Mouse (Mus musculus): ENCODE results near the gene Sh3pxd2a.

DNA sequence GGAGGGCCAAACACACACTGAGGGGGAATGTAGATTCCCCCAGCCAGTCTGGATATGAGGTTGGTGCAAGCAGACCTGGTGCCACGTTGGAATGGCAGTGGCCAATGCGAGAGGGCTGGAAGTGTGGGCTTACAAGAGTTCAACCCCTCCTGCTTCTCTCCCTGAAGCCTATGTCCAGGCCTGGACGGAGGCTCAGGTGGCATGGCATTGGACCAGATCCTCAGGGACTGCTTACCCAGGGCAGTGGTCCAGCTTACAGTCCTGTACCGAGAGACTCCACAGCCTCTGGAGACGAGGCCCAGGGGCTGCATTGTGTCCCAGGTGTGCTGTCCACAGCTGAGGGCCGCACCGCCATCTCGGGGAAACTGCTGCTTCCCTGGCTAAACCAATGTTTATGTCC, 218.7 kb downstream of the Sh3pxd2a start:
- no peak for TF ChIP-seq CTCF (IDR thresholded peaks at IDR 0.05 in 2 of 3, conservative IDR thresholded peaks at IDR 0.05 in 1 of 3; ENCODE audit: control insufficient read depth in 1 of 3, insufficient read depth in 1 of 3, low read depth in 2 of 3, low read length in 3 of 3, poor library complexity in 1 of 3, severe bottlenecking in 1 of 3)
- no peak for TF ChIP-seq MXI1 (IDR thresholded peaks at IDR 0.05; ENCODE audit: low read depth, low read length)
- no peak for TF ChIP-seq ETS1 (IDR thresholded peaks at IDR 0.05; ENCODE audit: low read depth, low read length)
- TF ChIP-seq MAX (IDR thresholded peaks at IDR 0.05; ENCODE audit: low read length), result no peak
- no peak for TF ChIP-seq POLR2A (IDR thresholded peaks at IDR 0.05; ENCODE audit: control insufficient read depth in 1 of 2, insufficient read depth in 1 of 2, low read depth in 1 of 2, low read length in 2 of 2, poor library complexity in 1 of 2)
- TF ChIP-seq ZNF384 (IDR thresholded peaks at IDR 0.05; ENCODE audit: low read depth, low read length), result no peak
- TF ChIP-seq RAD21 (IDR thresholded peaks at IDR 0.05; ENCODE audit: low read depth, low read length), result no peak
- TF ChIP-seq MEF2A (IDR thresholded peaks at IDR 0.05; ENCODE audit: extremely low read depth, insufficient replicate concordance, low read depth, low read length, poor library complexity, severe bottlenecking), result no peak
- no peak for TF ChIP-seq SMC3 (IDR thresholded peaks at IDR 0.05; ENCODE audit: low read depth, low read length)
- no peak for TF ChIP-seq MAFK (IDR thresholded peaks at IDR 0.05; ENCODE audit: borderline replicate concordance, low read depth, low read length)
- no peak for TF ChIP-seq USF1 (IDR thresholded peaks at IDR 0.05; ENCODE audit: low read depth, low read length)
- TF ChIP-seq GABPA (IDR thresholded peaks at IDR 0.05; ENCODE audit: low read depth, low read length), result no peak
- TF ChIP-seq JUND (IDR thresholded peaks at IDR 0.05; ENCODE audit: low read depth, low read length), result no peak
- no peak for TF ChIP-seq TCF12 (IDR thresholded peaks at IDR 0.05; ENCODE audit: low read depth, low read length)
